Mouse (Mus musculus) MEL (cell line): Measurements from ENCODE around the gene Hps5.

Experiments used
- CHD2 ChIP-seq: IDR thresholded peaks from 2 replicates; pipeline ENCODE4 v1.6.1; 2011; ENCODE audit warnings: low read length, improper control_type of control experiment
- CTCF ChIP-seq, 3 experiments: IDR thresholded peaks in 2 of 3; conservative IDR thresholded peaks in 1 of 3; 2 replicates each; pipeline ENCODE4 v1.5.1; 2011 to 2012; ENCODE audit warnings: low read length in 3 of 3, low read depth in 2 of 3, mild to moderate bottlenecking in 2 of 3, improper control_type of control experiment in 1 of 3, inconsistent platforms in 1 of 3, mixed read lengths in 1 of 3, moderate library complexity in 1 of 3; ENCODE audit not compliant: control insufficient read depth in 1 of 3, insufficient read depth in 1 of 3, poor library complexity in 1 of 3, severe bottlenecking in 1 of 3
- E2F4 ChIP-seq: IDR thresholded peaks from 2 replicates; pipeline ENCODE4 v1.6.1; 2011; ENCODE audit warnings: low read depth, low read length, improper control_type of control experiment, borderline replicate concordance
- EP300 ChIP-seq, 2 experiments: IDR thresholded peaks; 2 replicates each; pipeline ENCODE4 v1.6.1; 2011; ENCODE audit warnings: improper control_type of control experiment in 2 of 2, low read length in 2 of 2, low read depth in 1 of 2, mild to moderate bottlenecking in 1 of 2
- HCFC1 ChIP-seq: IDR thresholded peaks from 2 replicates; pipeline ENCODE4 v1.6.1; 2012; ENCODE audit warnings: low read depth, mild to moderate bottlenecking, inconsistent platforms, low read length, improper control_type of control experiment, moderate library complexity
- POLR2A ChIP-seq, 2 experiments: IDR thresholded peaks; 2 replicates each; pipeline ENCODE4 v1.6.1; 2011 to 2012; ENCODE audit warnings: low read length in 2 of 2, mild to moderate bottlenecking in 2 of 2, control low read depth in 1 of 2, improper control_type of control experiment in 1 of 2, low read depth in 1 of 2, moderate library complexity in 1 of 2; ENCODE audit not compliant: control insufficient read depth in 1 of 2, insufficient read depth in 1 of 2, poor library complexity in 1 of 2
- TCF12 ChIP-seq: IDR thresholded peaks from 2 replicates; pipeline ENCODE4 v1.6.1; 2014; ENCODE audit warnings: low read depth, mild to moderate bottlenecking, inconsistent platforms, low read length, improper control_type of control experiment, moderate library complexity
- UBTF ChIP-seq: IDR thresholded peaks from 2 replicates; pipeline ENCODE4 v1.6.1; 2012; ENCODE audit warnings: low read depth, mild to moderate bottlenecking, inconsistent platforms, low read length, improper control_type of control experiment, moderate library complexity, borderline replicate concordance; ENCODE audit not compliant: insufficient read depth
- USF1 ChIP-seq: IDR thresholded peaks from 2 replicates; pipeline ENCODE4 v1.6.1; 2014; ENCODE audit warnings: low read depth, mild to moderate bottlenecking, inconsistent platforms, low read length, improper control_type of control experiment, moderate library complexity

DNA sequence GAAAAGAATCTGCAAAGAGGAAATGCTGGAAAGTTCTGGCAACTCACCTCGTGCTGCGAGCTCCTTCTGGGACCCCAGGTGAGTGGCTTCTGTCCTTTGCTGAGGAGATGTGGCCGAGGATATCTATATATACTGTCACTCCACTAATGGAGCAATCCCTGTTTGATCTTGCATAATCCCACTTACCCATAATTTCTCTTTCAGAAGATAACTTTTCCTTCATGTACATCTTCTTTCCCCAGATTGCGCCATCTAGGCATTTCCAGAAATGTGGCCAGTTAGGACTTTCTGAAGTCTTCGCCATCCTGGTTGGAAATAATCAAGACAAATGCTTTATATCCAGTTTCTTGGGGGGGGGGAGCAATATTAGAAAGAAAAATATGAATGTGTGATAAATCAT, 80.3 kb downstream of the Hps5 start, which contains the start of gene Saa3:
- no peak for TF ChIP-seq POLR2A (IDR thresholded peaks at IDR 0.05; ENCODE audit: control insufficient read depth in 1 of 2, insufficient read depth in 1 of 2, low read depth in 1 of 2, low read length in 2 of 2, poor library complexity in 1 of 2)
- TF ChIP-seq UBTF, result no peak
- no peak for TF ChIP-seq CTCF (IDR thresholded peaks at IDR 0.05 in 2 of 3, conservative IDR thresholded peaks at IDR 0.05 in 1 of 3; ENCODE audit: control insufficient read depth in 1 of 3, insufficient read depth in 1 of 3, low read depth in 2 of 3, low read length in 3 of 3, poor library complexity in 1 of 3, severe bottlenecking in 1 of 3)
- TF ChIP-seq CHD2, result no peak
- no peak for TF ChIP-seq USF1
- no peak for TF ChIP-seq HCFC1
- no peak for TF ChIP-seq EP300 (IDR thresholded peaks at IDR 0.05; ENCODE audit: low read depth in 1 of 2, low read length in 2 of 2)
- TF ChIP-seq TCF12, result no peak
- no peak for TF ChIP-seq E2F4
